Mouse (Mus musculus): Measurements from ENCODE around the gene Gm5935.
"Not testable (repeated sequence)": the region's sequence is repeated elsewhere in the genome, so short reads cannot be mapped to it uniquely, and the experiment has no call there.

The Gm5935 gene

GRCm38 (mm10) chrX:24775064-24775463 is at the start of gene Gm5935:
Gm5935 (minus strand) TSS chrX:24775164.
- DNase-seq (ENCODE audit: low read depth): not testable (repeated sequence)

Data from fibroblast of lung, adult 2 months (primary cell).